Mouse (Mus musculus) liver, adult (tissue): ENCODE results near the gene Aldh18a1.
A peak's percentile ranks its signal among the peaks of the same experiment; 100 is the strongest.

ENCODE experiments used
- GATA4 ChIP-seq: IDR thresholded peaks from 2 replicates; pipeline ENCODE4 v1.6.1; 2014; ENCODE audit warnings: mild to moderate bottlenecking, low read length; ENCODE audit not compliant: insufficient replicate concordance

The Aldh18a1 gene

GRCm38 (mm10) chr19:40514376-40514775, 73.9 kb downstream of the Aldh18a1 start:
- no peak for TF ChIP-seq GATA4

DNA sequence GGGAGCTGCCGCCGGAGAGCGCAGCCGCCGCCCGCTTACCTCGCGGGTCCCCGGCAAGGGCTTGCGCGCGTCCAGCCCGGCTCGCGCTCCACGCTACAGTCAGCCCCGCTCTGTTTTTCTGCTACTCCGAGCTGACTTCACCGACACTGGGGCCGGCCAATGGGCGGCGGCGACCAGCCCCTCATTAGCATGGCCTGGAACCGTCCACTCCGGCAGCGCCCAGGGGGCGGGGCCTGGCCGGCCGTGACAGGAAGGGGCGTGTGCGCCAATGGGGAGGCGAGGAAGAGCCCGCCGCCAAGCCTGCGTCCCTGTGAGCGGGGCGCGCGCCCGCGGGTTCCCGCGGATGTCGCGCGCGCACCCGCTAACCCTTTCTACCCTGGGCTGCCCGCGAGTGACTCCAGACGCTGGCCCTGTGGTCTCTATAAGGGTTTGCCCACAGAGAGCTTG, 74.6 kb downstream of the Aldh18a1 start, which contains the start of gene Sorbs1:
Sorbs1 (minus strand) TSS at position 148 of the 447 bp plus-strand sequence.
- peak; percentile 27; the same call in 1 of the 2 replicates for TF ChIP-seq GATA4

DNA sequence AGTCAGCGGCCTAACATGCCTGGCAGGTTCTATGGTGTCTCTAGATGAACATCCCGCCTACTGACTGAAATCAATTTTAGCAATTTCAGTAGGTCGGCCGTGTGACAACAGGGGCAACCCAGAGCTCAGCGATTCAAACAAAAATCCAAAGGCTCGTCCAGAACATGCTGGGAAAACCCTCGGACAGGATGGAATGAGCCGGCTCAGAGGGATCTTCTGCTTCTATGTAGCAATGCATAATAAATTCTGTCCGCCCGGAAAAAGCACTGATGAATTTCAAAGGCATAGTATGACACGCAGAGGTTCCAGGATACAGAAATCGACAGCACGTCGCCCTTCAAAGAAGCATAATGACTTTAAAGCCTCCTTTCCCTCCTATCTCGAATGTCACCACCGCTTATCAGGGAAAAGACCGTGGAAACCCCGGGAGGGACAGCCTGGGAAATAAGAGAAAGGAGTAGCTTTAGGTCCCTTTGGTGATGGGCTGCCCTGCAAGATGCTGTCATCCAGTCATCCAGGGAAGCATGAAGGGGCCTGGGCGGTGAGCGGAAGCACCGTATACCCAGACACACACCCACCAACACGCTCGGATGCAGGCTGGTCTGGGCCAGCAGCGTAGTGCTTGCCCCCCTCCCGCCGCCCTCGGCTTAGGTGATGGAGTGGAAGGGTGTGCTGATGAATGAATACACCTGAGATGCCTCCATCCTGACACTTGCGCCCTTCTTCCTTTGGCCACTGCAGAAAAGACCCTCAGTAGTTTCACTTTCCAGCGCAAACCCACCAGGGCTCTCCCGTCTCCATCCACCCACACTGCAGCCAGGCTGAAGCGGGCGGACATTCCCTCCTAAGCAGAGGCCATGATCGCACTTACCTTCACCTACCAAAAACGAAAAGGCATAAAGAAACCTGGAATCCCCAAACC, 75.5 kb downstream of the Aldh18a1 start:
- TF ChIP-seq GATA4, result no peak

DNA sequence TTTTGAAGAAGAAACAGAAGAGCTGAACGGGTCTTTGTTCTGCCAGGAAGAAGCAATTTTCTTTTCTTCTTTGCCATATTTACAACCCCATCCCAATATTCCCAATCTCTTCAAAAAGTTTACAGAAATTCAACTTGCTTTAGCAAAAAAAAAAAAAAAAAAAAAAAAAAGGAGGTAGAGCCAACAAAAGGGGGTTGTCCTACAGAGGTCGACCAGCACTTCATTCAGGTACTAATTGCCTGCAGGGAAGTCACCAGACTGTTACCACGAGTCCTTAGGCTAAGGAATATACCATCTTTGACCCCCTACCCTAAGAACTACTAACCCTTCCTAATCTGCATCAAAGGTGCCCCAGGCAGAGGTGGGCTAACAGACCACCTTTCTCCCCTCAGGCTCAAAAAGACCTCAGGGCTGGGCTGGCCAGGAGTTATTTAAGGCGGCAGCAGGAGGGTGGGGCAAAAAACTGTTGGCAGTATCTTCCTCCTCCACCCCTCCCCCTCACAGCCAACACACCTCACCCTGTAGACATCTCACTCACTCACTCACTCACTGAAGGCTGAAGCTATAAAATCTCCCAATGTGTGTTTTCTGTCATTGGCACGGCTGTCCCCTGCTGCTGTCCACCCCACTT, 76.5 kb downstream of the Aldh18a1 start:
- TF ChIP-seq GATA4, result no peak

- TF ChIP-seq GATA4, result no peak
These were observed 77.2 kb downstream of the Aldh18a1 start for GRCm38 (mm10) chr19:40511100-40511439.

GRCm38 (mm10) chr19:40510387-40511099, 77.7 kb downstream of the Aldh18a1 start:
- no peak for TF ChIP-seq GATA4

DNA sequence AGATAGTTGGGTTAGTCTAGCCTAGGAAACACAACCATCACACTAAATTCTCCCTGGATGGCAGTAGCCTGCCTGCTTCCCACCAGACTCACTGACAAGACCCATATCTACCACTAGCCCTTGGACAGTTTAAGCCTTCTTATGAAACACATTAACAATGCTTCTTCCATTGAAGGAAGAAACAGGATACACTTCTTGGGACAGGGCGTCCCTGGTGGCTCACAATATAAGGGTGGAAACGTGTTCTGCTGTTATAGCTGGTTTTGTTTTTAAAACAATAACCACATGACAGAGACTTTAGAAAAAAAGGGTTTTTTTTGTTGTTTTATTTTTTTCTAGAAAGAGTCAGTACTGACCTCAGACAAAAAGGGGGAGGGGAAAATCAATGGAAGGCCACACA, 79.0 kb downstream of the Aldh18a1 start:
- no peak for TF ChIP-seq GATA4

DNA sequence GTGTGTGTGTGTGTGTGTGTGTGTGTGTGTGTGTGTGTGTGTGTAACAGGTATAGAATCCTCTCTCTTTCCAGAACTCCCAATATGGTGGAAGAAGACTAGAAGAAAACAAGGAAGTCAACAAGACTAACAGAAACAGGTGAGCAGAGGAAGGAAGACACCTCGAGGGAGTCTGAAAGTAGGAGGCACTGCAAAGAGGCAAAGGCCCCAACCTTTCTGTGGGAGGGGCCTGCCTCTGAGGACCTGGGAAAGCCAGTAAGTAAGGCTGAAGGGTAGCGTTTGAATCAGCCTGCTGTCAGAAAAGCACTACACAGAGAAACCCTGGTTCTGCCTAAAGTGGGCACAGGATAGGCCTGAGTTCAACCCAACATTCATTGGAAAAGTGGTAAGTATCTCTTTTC, 79.4 kb downstream of the Aldh18a1 start:
- no peak for TF ChIP-seq GATA4

DNA sequence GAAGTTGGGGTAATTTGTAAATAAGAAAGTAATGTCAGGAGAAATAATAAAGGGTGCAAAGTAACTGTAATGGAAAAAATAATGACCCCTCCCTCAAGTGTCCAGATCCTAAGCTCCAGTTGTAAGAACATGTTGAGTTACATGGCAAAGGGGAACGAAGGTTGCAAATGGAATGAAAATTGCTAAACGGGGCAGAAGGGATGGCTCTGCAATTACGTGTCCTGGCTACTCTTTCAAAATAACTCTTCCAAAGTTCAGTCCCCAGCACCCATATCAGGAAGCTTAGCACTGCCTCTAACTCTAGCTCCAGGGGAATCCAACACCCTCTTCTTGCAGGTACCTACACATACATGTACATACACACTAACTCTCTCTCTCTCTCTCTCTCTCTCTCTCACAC, 81.3 kb downstream of the Aldh18a1 start:
- no peak for TF ChIP-seq GATA4

- TF ChIP-seq GATA4, result no peak
These were observed 83.9 kb downstream of the Aldh18a1 start for GRCm38 (mm10) chr19:40504336-40504735.
